Mouse (Mus musculus) T-helper 17 cell (primary cell): ENCODE data around the gene Csn2.

Experiments used
- in situ Hi-C, 2 experiments: fragments of 300-600 bp; cut with MboI, MseI; formaldehyde crosslinking; loops; 1 replicate in 1 of 2; 2 replicates in 1 of 2; pipeline ENCODE4 v1.15.1; 2025; ENCODE audit warnings: high pct_unique_total_duplicates in 2 of 2

Gene Csn2

GRCm38 (mm10) chr5:87699530-87699929 lies at the start of gene Csn2:
Csn2 (minus strand) TSS chr5:87699630.
- in situ Hi-C loops: no loop called here

GRCm38 (mm10) chr5:87734821-87735220 lies 35.4 kb upstream of the Csn2 start:
- in situ Hi-C loops: loop anchor here (5.0 to 10.0 kb wide), 3 partner anchors 32 to 1990 kb away; partner anchors contain the start of gene Smr3a (in 1 of the 2)

- in situ Hi-C loops: loop anchor here in 1 of 2 experiments (10.0 kb wide), 1 partner anchor 961 kb away; the partner anchor contains the start of gene Tmprss11e
Observed at GRCm38 (mm10) chr5:87705891-87706290, 6.5 kb upstream of the Csn2 start.

GRCm38 (mm10) chr5:87665908-87666307 lies 33.5 kb downstream of the Csn2 start, which contains the start of gene Csn1s1:
Csn1s1 (plus strand) TSS chr5:87666208.
- in situ Hi-C loops: no loop called here

GRCm38 (mm10) chr5:87642787-87643186 lies 56.6 kb downstream of the Csn2 start:
- in situ Hi-C loops: no loop called here
